Mouse (Mus musculus): Measurements from ENCODE around the gene Atp6v0a4. TPM values are rescaled to one million over a fixed set of nuclear protein-coding genes. Genes with fewer than 3 reads are reported as not detected.

Atp6v0a4 gene
- total RNA-seq (2014; fragmentation: Nextera tagmentation) (not detected in 2 replicates), total RNA-seq (2017) (0.12 TPM in 1 of 2 replicates, not detected in the other), polyA plus RNA-seq (2012) (not detected in 2 replicates)

- DNase-seq (ENCODE audit: low spot score) (no peak), ATAC-seq (ENCODE audit: extremely low read depth, insufficient number of reproducible peaks, low FRiP score, poor library complexity, severe bottlenecking) (no peak)
- Histone ChIP-seq H3K9me3 (replicated peaks) (no peaks in the 10 kb centered on the region), H3K4me1 (ENCODE audit: insufficient read depth, low read depth, low read length) (no peaks in the 10 kb centered on the region), H3K4me3 (ENCODE audit: low read depth, low read length) (no peak within 1 kb of the TSS), H3K36me3 (replicated peaks) (no peaks in the 10 kb centered on the region), H3K27me3 (ENCODE audit: insufficient read depth, low read length) (peaks cover 11% of the 10 kb centered on the region)
- no peak for TF ChIP-seq POLR2AphosphoS5 (IDR thresholded peaks at IDR 0.05; ENCODE audit: insufficient replicate concordance, low read depth, low read length)
- TF ChIP-seq CTCF (IDR thresholded peaks at IDR 0.05; ENCODE audit: low read depth, low read length), result no peak
- TF ChIP-seq GATA2 (IDR thresholded peaks at IDR 0.05; ENCODE audit: borderline replicate concordance, low read depth, low read length), result no peak
- no peak for TF ChIP-seq TAL1 (conservative IDR thresholded peaks at IDR 0.05; ENCODE audit: low read depth, low read length)
- no peak for TF ChIP-seq GATA1 (IDR thresholded peaks at IDR 0.05; ENCODE audit: borderline replicate concordance, low read length)
These were observed at the start of gene Atp6v0a4 for GRCm38 (mm10) chr6:38124207-38124835. Gene Atp6v0a4, minus strand, starts transcription at chr6:38124586.

GRCm38 (mm10) chr6:38165385-38165784 lies 41.0 kb upstream of the Atp6v0a4 start:
- no peak overlapping the region for H3K4me3 ChIP-seq (ENCODE audit: low read depth, low read length)
- ATAC-seq (ENCODE audit: extremely low read depth, insufficient number of reproducible peaks, low FRiP score, poor library complexity, severe bottlenecking), result no peak
- H3K9me3 ChIP-seq (replicated peaks), result no peaks in the 10 kb centered on the region
- H3K27me3 ChIP-seq (ENCODE audit: insufficient read depth, low read length), result peaks cover 10% of the 10 kb centered on the region; the same call in 1 of the 2 replicates
- no peak for DNase-seq (ENCODE audit: low spot score)
- no peaks in the 10 kb centered on the region; the same call in 1 of the 2 replicates for H3K4me1 ChIP-seq (ENCODE audit: insufficient read depth, low read depth, low read length)
- no peaks in the 10 kb centered on the region for H3K36me3 ChIP-seq (replicated peaks)
- no peak for TF ChIP-seq CTCF (IDR thresholded peaks at IDR 0.05; ENCODE audit: low read depth, low read length)
- no peak for TF ChIP-seq GATA2 (IDR thresholded peaks at IDR 0.05; ENCODE audit: borderline replicate concordance, low read depth, low read length)
- TF ChIP-seq POLR2AphosphoS5 (IDR thresholded peaks at IDR 0.05; ENCODE audit: insufficient replicate concordance, low read depth, low read length), result no peak
- no peak for TF ChIP-seq GATA1 (IDR thresholded peaks at IDR 0.05; ENCODE audit: borderline replicate concordance, low read length)
- no peak for TF ChIP-seq TAL1 (conservative IDR thresholded peaks at IDR 0.05; ENCODE audit: low read depth, low read length)

- Histone ChIP-seq H3K4me1 (ENCODE audit: insufficient read depth, low read depth, low read length) (no peaks in the 10 kb centered on the region; the same call in 1 of the 2 replicates), H3K36me3 (replicated peaks) (no peaks in the 10 kb centered on the region), H3K4me3 (ENCODE audit: low read depth, low read length) (no peak overlapping the region), H3K27me3 (ENCODE audit: insufficient read depth, low read length) (peaks cover 10% of the 10 kb centered on the region; the same call in 1 of the 2 replicates), H3K9me3 (replicated peaks) (no peaks in the 10 kb centered on the region)
- ATAC-seq (ENCODE audit: extremely low read depth, insufficient number of reproducible peaks, low FRiP score, poor library complexity, severe bottlenecking) (no peak), DNase-seq (ENCODE audit: low spot score) (no peak)
- TF ChIP-seq GATA1 (IDR thresholded peaks at IDR 0.05; ENCODE audit: borderline replicate concordance, low read length) (no peak), POLR2AphosphoS5 (IDR thresholded peaks at IDR 0.05; ENCODE audit: insufficient replicate concordance, low read depth, low read length) (no peak), GATA2 (IDR thresholded peaks at IDR 0.05; ENCODE audit: borderline replicate concordance, low read depth, low read length) (no peak), TAL1 (conservative IDR thresholded peaks at IDR 0.05; ENCODE audit: low read depth, low read length) (no peak), CTCF (IDR thresholded peaks at IDR 0.05; ENCODE audit: low read depth, low read length) (no peak)
These were observed 40.3 kb upstream of the Atp6v0a4 start for GRCm38 (mm10) chr6:38164705-38165104.

DNA sequence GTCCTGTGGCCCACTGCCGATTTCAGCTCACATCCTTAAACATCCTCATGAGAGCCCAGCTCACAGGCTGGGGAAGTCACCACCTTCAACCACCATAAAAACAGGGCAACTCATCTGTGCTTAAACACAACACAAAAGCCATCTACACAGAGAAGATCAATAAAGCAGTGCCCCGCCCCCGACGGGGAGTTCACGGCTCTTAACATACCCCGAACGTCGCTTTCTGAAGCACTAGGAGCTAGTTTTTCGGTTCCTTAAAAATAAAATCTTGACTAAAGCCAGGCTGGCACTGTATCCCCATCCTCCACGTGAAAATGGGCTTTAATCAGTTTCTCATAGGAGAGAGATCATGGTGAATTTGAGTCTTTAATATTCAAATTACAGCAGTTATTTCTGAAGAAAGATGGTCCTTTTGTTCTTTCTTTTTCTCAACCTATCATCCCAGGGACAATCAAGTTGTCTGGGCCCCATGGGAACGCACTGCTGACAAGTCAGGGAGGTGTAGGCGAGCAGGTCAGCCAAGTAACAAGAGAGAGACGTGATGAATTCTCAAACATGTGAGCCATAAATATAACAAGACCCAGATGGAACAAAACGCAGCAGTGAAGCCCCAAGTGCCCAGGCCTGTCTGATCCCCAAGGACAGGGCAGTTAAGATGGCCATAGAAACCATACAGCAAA lies 38.6 kb upstream of the Atp6v0a4 start:
- H3K36me3 ChIP-seq (replicated peaks), result no peaks in the 10 kb centered on the region
- DNase-seq (ENCODE audit: low spot score) (no peak), ATAC-seq (ENCODE audit: extremely low read depth, insufficient number of reproducible peaks, low FRiP score, poor library complexity, severe bottlenecking) (no peak)
- no peaks in the 10 kb centered on the region for H3K9me3 ChIP-seq (replicated peaks)
- peaks cover 13% of the 10 kb centered on the region for H3K27me3 ChIP-seq (ENCODE audit: insufficient read depth, low read length)
- no peaks in the 10 kb centered on the region; the same call in 1 of the 2 replicates for H3K4me1 ChIP-seq (ENCODE audit: insufficient read depth, low read depth, low read length)
- TF ChIP-seq GATA1 (IDR thresholded peaks at IDR 0.05; ENCODE audit: borderline replicate concordance, low read length) (no peak), CTCF (IDR thresholded peaks at IDR 0.05; ENCODE audit: low read depth, low read length) (no peak), POLR2AphosphoS5 (IDR thresholded peaks at IDR 0.05; ENCODE audit: insufficient replicate concordance, low read depth, low read length) (no peak), GATA2 (IDR thresholded peaks at IDR 0.05; ENCODE audit: borderline replicate concordance, low read depth, low read length) (no peak)
- H3K4me3 ChIP-seq (ENCODE audit: low read depth, low read length), result no peak overlapping the region

DNA sequence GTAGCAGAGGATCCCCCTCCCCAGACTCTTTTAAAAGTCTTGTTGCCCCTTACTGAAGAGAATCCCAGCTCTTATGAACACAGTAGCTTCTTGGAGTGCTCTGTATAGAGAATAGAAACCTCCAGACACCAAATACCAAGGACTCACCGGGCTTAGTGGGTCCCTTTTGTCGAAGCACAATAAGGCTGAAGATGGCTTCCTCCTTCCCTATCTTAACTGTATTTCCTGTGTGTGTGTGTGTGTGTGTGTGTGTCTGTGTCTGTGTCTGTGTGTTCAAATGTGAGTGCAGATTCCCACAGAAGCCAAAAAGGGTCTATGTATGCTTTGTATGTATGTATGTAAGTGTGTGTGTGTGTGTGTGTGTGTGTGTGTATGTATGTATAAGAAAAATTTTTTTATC lies 36.2 kb upstream of the Atp6v0a4 start:
- Histone ChIP-seq H3K9me3 (replicated peaks) (no peaks in the 10 kb centered on the region), H3K36me3 (replicated peaks) (no peaks in the 10 kb centered on the region), H3K27me3 (ENCODE audit: insufficient read depth, low read length) (peaks cover 13% of the 10 kb centered on the region), H3K4me3 (ENCODE audit: low read depth, low read length) (no peak overlapping the region), H3K4me1 (ENCODE audit: insufficient read depth, low read depth, low read length) (no peaks in the 10 kb centered on the region)
- TF ChIP-seq CTCF (IDR thresholded peaks at IDR 0.05; ENCODE audit: low read depth, low read length) (no peak), TAL1 (conservative IDR thresholded peaks at IDR 0.05; ENCODE audit: low read depth, low read length) (no peak), GATA2 (IDR thresholded peaks at IDR 0.05; ENCODE audit: borderline replicate concordance, low read depth, low read length) (no peak), GATA1 (IDR thresholded peaks at IDR 0.05; ENCODE audit: borderline replicate concordance, low read length) (no peak), POLR2AphosphoS5 (IDR thresholded peaks at IDR 0.05; ENCODE audit: insufficient replicate concordance, low read depth, low read length) (no peak)
- DNase-seq (ENCODE audit: low spot score) (no peak), ATAC-seq (ENCODE audit: extremely low read depth, insufficient number of reproducible peaks, low FRiP score, poor library complexity, severe bottlenecking) (no peak)

- peak; percentile 68 for TF ChIP-seq CTCF (IDR thresholded peaks at IDR 0.05; ENCODE audit: low read depth, low read length)
- TF ChIP-seq TAL1 (conservative IDR thresholded peaks at IDR 0.05; ENCODE audit: low read depth, low read length), result no peak
These were observed 35.7 kb upstream of the Atp6v0a4 start for GRCm38 (mm10) chr6:38160102-38160501.

More at GRCm38 (mm10) chr6:38160102-38160501, 35.7 kb upstream of the Atp6v0a4 start:
- DNase-seq (ENCODE audit: low spot score) (peak; percentile 52), ATAC-seq (ENCODE audit: extremely low read depth, insufficient number of reproducible peaks, low FRiP score, poor library complexity, severe bottlenecking) (no peak)
- no peaks in the 10 kb centered on the region for H3K36me3 ChIP-seq (replicated peaks)
- no peaks in the 10 kb centered on the region for H3K4me1 ChIP-seq (ENCODE audit: insufficient read depth, low read depth, low read length)
- H3K27me3 ChIP-seq (ENCODE audit: insufficient read depth, low read length), result peaks cover 10% of the 10 kb centered on the region
- no peak overlapping the region for H3K4me3 ChIP-seq (ENCODE audit: low read depth, low read length)
- no peaks in the 10 kb centered on the region for H3K9me3 ChIP-seq (replicated peaks)

Data from G1E (cell line).